Mouse (Mus musculus): ENCODE results near the gene Il12a.

Gene Il12a

DNA sequence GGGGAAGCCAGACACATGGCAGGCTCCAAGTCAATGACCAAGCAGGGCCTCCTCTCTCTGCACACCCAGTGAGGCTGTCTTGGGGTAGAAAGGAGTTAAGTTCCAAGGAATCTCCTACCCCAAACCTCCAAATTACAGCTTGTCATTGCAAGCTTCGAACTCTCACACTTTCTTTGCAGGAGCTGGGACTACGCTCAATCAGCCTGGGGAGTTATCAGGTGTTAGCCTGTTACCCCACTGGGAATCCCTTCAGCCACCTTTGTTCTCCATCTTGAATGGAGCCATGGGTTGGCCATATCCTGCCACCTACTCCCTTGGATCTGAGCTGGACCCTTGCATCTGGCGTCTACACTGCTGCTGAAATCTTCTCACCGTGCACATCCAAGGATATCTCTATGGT is at the start of gene Il12a:
TSS of gene Il12a (plus strand) at position 301 of the 400 bp plus-strand sequence.
- DNase-seq, result no peak

DNA sequence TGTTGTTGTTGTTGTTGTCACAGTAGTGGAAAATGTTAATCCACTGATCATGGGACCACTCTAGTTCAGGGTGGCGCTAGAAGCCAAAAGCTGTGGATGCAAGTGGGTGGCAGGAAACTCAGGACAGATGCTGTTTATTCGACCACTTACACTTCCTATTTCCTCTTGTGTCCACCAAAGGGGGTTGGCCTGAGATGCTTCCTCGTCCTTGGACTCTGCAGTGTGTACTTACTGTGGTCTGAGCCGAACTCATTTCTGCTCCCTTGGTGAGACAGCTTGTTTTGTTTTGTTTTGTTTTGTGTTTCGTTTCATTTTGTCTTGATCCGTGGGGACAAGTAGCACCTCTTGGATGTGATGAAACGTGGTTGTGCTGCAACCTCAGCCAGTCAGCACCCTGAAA is 47.5 kb upstream of the Il12a start:
- no peak for DNase-seq

DNA sequence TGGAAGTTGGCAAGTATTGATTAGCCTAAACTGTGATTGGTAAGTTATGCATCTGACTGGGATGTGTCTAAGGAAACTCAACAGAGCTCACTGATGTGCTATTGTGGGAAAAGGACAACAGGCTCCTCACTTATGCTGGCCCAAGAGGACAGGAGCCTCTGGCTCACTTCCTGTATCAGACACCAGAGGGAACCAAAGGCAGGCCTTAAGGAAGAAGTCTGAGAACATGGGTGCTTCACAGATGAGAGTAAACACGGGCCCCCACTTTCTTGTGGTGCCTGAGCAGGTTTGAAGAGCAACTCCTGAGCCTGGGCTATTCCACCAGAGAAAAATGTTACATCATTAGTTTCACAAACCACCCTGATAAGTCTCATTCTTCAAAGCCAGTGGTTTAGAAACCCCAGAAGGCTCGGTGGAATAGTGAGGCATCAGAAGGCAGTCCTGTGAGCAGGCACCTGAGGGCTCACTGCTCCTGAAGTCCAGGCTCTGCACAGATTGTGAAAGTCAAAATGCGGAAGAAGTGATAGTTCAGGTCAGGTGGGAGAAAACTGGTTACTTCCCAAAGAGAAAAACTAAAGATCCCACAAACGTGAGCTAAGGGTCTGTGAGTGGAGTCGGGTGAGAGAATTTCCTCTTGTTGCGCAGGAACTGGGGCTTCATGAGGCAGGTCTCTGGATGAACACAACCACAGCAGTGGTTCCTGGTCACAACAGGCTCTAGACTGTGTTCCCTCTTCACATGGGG is 43.9 kb upstream of the Il12a start:
- peak in 1 of 2 experiments; percentile 29 for DNase-seq

DNA sequence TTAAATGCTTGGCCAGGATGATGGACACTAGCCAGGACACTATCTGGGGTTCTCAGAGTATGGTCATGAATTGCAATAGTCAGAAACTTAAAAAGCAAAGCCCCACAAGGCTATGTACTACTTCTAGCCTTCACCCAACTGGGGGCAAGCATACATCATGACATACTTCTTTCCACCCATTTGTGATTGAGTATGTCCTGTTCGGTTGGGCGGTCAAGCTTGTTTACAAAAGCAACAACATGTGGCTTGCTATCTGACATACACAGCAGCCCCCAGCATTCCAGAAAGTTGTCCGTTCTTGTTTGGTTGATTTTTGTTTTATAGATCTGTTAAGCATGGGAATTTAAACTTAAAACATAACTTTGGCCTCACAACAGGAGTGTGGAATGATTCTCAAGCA is 43.2 kb upstream of the Il12a start:
- no peak for DNase-seq

DNA sequence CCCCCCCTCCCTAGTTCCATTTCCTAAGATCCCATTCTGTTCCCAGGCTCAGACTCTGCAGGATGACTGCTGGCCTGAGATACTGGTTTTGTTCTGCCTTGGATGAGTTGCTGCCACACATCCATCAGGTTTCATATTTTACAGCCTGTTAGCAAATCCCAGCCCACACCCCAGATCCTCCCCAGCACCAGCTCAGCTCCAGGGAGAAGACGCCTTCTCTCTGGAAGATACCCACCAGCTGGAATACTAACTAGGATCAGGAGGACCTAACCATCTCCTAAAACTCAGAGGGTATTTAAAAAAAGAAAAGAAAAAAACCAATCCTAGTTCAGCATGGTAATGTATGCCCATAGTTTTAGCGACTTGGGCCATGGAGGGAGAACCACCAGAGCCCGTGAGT is 40.2 kb upstream of the Il12a start:
- no peak for DNase-seq

DNA sequence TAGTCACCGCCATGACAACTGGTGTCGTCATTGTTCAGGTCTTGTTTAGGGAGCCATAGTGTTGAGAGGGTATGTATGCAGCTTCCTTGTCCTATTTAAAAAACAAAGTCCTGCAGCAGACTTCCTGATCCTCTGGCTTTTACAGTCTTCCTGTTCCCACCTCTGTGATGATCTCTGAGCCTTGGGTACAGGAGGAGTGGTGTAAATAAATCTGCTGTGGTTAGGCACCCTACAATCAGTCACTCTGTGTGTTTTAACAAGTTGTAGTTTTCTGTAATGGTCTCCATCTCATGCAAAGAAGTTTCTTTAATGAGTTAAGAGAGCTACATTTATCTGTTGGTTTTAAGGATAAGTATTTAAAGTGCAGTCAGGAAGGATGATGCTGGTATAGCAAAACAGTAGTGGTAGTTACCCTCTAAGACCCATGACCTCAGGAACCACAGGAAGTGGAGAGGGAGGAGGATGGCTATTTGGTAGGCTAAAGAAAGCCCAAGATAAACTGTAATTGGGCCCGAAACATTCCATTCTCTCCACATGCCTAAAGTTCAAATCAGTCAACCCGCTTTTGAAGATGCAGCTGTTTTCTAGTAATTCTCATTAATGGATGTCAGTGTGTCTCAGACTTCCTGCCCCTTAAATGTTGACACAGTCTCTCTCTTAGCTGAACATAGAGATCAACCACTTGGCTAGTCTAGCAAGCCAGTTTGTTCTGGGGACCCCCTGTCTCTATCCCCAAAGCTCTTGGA is 33.7 kb upstream of the Il12a start:
- DNase-seq, result no peak

DNA sequence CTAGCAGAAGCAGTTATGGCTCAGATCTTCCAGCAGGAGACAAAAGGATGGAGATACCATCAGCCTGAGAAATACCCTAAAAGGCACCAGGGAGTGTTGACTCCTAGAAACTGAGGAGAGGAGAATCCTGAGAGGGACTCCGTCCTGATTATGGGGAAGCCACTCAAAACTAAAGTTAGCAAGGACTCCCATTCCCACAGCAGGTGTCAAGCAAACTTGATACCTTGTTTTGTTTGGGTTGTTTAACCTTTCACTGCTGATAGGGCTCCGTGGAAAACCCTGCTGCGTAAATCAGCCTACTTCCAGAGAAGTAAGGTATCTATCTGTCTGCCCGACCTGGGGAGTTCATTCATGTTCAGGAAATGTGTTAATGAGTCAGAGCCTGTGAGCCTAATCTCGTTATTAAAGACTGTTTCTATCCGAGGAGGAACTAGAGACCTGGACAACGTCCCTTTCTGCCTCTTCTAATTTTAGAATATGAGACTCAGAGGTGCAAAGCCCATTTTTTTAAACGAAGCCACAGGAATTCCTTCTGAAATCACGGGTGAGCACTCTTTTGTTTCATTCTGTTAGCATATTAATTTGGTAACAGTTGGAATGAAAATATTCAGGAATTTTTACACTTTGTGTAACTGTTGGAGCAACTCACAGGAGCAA is 32.7 kb upstream of the Il12a start:
- DNase-seq, result no peak

DNA sequence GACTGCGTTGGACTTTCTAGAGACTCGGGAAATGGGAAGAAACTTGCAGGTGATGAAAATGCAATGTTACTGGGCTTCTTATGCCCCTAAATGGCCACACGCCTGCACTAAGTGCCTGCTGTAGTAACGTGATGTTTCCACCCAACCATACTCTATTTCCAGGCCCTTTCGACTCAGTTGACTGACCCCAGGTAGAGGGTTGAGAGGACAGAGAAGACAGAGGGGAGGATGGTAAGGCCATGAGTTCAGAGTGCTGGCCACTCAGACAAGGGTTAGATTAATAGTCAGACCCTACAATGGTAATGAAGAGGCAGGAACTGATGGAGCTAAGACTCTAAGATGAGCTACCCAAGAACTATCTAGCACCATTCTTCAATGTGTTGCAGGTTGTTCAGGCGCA is 30.4 kb upstream of the Il12a start:
- DNase-seq, result no peak

DNA sequence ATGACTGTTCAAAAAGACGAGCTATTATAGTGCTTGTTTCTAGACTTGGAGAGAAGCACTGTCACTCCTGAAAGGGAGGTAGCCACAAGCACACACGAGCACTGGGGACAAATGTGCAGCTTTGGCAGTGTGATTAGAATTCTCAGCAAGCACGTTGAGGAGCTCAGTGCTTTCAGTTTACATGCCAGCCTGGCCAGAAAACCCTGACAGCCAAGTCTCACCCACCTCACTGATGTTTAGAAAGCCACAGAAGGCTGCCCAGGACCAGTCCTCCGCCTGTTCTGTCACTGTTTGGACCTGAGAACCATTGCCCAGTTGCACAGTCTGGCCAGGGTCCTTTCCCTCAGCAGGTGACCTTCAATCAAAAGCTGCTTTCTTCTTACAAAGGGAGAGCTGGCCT is 29.9 kb upstream of the Il12a start:
- peak; percentile 52 to 66 for DNase-seq

DNA sequence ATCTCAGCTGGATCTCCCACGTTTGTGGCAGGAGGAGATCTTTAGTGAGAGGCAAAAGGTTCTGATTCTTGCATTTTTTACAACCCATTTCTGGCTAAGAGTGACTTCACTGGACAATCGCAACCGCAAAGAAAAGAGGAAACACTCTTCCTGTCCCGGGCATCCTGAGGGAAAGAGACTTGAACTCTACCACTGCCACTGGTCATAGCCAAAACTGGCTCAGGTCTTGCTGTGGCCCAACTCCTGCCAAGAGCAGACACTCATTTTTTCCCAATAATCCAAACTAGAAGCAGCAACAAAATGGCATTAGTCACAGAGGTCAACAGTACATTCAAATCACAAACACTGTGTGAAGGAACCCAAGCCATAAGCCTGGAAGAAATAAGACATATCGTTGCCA is 28.1 kb upstream of the Il12a start:
- no peak for DNase-seq

DNA sequence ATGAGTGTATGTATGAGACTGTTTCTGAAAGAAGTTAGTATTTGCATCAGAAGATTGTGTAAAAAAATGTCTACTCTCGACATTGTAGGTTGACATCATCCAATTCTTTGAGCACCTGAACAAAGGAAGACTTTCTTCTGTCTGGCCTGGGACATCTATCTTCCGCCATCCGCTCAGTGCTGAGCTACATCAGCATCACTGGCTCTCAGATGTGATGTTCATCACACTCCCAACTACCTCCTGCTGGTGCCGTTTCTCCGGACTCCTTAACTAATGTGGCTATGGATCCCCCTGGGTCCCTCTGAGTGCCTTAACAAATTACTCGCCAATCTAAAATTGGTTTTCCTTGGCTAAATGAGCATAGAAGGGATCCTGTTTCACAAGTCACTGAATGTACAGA is 26.1 kb upstream of the Il12a start:
- DNase-seq, result no peak

DNA sequence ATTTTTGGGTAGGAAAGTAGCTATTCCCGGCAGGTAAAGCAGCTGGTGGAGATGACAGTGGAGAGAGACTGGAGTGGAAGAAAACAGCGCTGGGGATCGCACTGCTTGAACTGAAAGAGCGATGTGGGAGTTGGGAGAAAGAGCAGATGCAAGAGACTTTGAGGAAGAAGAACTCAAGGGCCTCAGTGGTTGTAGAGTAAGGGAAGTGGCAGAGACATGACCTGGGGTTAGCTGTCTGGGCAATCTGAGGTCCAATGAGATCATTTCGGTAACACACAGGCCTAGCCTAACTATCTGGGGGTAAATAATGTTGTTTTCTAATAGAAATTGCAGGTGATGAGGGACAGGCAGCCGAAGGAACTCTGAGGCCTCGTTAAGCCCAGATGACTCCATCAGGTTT is 24.1 kb upstream of the Il12a start:
- DNase-seq, result no peak

DNA sequence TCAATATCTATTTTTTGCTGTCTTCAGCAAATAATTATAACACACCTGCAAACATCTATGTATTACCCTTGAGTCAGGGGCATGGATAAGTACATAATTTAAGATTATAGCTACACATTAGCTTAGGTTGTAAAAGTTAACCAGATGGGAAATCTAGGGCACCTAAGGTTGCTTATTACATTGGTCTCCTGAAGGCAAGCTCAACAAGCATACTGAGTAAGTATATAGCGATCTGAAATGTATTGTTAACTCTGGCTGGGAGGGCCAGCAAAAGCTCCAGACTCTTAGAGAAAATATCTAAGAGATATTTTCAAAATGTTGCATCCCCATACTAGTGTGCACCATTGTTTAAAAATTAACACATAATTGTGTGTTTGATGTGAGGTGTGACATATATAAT is 22.6 kb upstream of the Il12a start:
- DNase-seq, result no peak

DNA sequence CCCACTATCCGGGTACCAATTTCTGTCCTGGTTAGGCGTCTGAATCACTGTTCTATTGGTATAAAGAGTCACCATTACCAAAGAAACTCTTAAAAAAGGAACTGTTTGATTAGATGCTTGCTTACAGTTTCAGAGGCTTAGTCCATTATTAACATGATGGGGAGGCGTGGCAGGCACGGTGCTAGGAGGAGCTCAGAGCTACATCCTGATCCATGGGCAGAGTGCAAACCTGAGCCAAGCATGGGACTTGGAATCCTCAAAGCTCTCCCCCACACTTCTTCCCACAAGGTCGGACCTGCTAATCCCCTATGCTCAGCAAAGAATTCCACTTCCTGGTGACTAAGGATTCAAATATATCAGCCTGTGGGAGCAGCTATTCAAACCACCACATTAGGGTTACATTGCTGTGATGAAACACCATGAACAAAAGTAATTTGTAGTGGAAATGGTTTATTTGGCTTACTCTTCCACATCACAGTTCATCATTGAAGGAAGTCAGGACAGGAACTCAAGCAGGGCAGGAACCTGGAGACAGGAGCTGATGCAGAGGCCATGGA is 20.9 kb upstream of the Il12a start:
- no peak for DNase-seq

DNA sequence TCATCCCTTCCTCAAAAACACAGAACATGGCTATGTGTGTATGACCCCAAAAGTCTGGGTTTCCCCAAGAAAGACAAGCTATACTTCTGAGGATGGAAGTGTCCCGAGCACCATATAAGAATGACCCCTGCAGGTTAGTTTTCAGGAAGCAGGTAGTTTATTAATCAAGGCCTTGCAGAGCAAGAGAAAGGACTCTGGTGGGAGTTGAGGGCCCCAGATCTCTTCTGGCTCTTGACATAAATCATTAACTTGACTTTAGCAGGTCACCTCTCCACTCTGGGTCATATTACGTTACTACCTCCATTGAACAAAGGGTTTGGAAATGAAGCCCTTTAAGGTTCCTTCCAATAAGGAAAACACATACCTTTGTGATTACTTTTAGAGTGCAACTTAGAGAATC is 15.7 kb upstream of the Il12a start:
- DNase-seq, result no peak

DNA sequence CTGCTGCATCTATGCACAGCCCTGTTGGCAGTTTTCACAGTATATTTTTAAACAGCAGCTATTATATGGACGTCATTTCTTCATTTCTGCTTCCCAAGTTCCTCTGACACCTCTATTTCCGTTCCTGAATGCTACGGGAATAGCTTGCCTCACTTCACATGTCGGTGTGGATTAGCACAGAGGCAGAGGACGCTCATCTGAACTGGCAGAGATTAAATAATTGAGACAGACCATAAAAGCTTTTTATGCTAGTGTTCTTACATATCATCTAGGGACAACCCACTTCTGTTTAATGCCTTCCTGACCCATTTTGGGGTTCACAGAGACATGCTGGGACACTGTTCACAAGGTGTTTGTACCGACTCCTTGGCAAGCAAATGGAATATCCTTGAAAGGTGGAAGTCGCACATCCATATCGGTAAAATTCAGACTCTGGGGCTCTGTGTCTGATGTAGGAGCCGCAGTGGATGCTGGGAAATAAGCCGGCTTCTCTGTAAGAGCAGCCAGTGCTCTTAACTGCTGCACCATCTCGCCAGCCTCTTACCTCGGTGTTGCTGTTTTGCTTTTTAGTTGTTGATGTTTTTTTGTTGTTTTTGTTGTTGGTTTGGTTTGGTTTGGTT is 15.1 kb upstream of the Il12a start:
- DNase-seq, result no peak

DNA sequence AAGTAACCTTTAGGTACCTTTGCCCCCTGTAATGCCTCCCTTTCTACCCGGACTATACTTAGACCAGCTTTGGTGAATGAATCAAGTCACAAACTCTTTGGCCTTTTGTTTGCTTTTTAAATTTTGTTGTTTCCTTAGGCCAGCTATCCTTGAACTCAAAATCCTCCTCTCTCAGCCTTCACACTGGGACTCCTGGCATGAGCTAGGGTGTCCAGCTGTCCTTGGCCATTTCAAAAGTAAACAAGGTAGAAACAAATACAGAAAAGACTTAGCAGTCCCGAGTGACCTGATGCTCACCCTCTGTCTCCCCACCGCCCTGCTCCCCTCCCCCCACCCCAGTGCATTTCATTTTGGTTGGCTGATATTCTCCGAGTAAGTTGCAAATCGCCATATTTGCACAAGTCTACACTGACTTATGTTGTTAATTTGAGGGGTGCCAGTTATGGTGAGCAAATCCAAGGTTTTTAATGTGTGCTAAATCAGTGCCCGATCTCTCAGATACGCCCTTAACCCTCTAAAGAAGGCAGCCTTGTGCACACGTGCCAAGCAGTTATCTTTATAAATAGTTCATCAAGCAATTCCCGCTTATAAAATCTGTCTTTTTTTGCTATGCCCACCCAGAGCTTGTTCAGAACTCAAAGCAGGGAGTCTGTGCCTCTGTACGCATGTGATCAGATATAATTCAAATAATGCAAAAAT is 14.3 kb upstream of the Il12a start:
- no peak for DNase-seq

DNA sequence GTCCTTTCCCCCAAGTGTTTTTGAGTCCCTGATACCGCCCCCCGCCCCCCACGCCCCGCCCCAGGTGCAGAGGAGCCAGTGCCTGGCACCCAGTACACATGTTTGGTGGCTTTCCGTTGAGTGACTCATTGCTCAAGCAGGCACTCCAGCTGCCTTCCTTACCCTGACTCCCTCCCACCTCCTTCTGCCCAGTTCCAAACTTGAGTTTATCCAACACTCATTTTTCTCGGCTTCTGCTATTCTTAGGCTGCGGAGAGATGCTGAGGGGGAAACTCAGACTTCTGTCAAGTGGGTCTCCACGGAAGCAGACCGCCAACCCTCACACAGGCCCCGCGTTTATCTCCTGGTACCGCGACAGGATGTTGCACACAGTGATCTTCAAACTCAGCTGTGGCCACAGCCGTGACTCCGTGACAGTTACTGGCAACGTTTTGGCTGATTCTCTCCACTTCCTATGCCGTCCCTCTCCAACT is 13.6 kb upstream of the Il12a start:
- no peak for DNase-seq

DNA sequence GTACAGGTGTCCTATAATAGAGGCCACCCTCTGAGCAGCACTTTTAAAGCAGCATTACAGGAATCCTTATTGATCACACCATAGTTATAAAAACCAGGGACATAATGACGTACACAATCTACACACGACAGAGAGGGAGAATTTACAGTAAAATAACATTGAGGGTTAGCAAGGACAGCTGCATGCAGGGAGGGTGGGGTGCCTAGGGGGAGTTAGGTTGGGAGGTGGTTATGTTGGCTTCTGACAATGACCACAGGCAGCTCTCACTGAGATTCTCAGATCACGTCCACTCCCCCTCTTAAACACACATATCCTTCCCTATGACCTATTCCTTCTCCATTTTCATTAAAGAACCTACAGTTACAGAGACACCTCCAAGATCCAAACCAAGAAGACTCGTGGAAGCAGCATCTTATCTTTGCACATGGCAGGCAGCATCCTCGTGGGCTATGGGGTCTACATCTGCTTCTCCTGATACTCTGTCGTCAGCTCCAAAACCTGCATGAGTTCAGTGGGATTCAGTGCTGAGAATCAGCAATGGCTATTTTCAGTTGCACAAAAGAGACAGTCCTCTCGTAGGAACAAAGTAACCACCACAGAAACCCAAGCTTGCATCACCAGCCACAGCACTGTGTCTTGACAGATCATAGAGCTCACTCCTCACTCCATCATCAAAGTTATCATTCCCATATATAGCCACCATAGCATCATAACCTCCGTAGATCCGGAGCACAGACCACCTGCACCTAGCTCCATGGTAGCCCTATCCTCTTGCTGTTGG is 11.4 kb upstream of the Il12a start:
- DNase-seq, result no peak

DNA sequence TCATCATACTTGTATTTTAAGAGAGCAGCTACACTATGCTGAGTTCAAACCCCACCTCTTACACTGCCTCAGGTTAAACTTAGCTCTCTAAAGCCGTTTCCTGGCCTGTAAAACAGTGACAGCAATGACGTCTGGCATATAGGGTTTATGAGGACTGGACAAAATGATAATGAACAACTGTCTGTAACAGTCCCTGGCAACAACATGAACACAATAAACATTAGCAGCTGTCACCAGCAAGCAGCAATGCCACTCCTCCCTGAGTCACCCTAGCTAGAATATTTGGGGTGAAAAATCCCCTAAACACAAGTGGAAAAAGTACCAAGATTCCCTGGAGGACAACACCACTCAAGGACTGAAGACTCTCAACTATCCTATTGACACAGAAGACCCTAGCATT is 6.9 kb upstream of the Il12a start:
- DNase-seq, result no peak

DNA sequence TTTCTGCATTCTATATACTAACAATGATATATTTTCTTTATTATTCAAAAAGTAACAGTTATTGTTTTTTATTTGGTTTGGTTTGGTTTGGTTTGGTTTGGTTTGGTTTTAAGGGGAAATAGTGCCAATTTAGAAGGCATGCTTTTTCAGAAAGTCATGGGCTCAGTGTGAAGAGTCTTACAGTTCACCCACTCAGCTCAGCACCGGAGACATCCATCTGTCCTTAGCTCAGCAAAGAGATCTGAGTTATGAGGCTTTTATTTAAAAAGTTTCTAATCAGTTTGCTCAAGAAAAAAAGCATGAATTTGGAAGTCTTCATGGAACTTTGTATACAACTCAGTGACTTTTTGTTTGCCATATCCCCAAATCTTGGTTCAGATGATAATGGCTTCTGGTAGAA is 6.2 kb upstream of the Il12a start:
- no peak for DNase-seq

Data from cerebellum, postnatal 14 days (tissue).